Mouse (Mus musculus) heart, adult 2 months (tissue): ENCODE data around the gene Tjap1. TPM values are rescaled to one million over a fixed set of nuclear protein-coding genes. Genes with fewer than 3 reads are reported as not detected.

Experiments
- DNase-seq, 2 experiments: peaks; one replicate each; pipeline ENCODE4 v3.0.0; 2021
- H3K27ac ChIP-seq: fragments of 200-600 bp; 2 replicates; pipeline ENCODE4 v1.8.1; 2022
- H3K27me3 ChIP-seq: fragments of 200-500 bp; 2 replicates; pipeline ENCODE4 v1.6.1; 2012; ENCODE audit warnings: mild to moderate bottlenecking, low read length, inconsistent platforms, mixed read lengths; ENCODE audit not compliant: control insufficient read depth, insufficient read depth
- H3K36me3 ChIP-seq: fragments of 200-500 bp; 2 replicates; pipeline ENCODE4 v1.6.1; 2012; ENCODE audit warnings: low read length, inconsistent platforms; ENCODE audit not compliant: control insufficient read depth, insufficient read depth
- H3K4me1 ChIP-seq: fragments of 200-500 bp; 2 replicates; pipeline ENCODE4 v1.6.1; 2011; ENCODE audit warnings: low read length; ENCODE audit not compliant: control insufficient read depth, insufficient read depth
- H3K4me3 ChIP-seq: fragments of 200-600 bp; 2 replicates; pipeline ENCODE4 v1.8.1; 2022
- H3K79me2 ChIP-seq: fragments of 200-500 bp; replicated peaks from 2 replicates; pipeline ENCODE4 v1.6.1; 2012; ENCODE audit warnings: mild to moderate bottlenecking, inconsistent platforms, low read length, moderate library complexity, mixed read lengths; ENCODE audit not compliant: control insufficient read depth, insufficient read depth
- H3K9ac ChIP-seq: fragments of 200-500 bp; 2 replicates; pipeline ENCODE4 v1.6.1; 2012; ENCODE audit warnings: low read depth, mild to moderate bottlenecking, control low read depth, inconsistent platforms, low read length, mixed read lengths
- CTCF ChIP-seq: fragments of 200-600 bp; IDR thresholded peaks from 2 replicates; pipeline ENCODE4 v1.8.1; 2022; ENCODE audit warnings: antibody characterized with exemption, mild to moderate bottlenecking, moderate library complexity
- EP300 ChIP-seq: fragments of 200-500 bp; IDR thresholded peaks from 2 replicates; pipeline ENCODE4 v1.6.1; 2011; ENCODE audit warnings: low read depth, low read length, control low read depth; ENCODE audit not compliant: insufficient read depth
- POLR2A ChIP-seq: fragments of 200-500 bp; IDR thresholded peaks from 2 replicates; pipeline ENCODE4 v1.6.1; 2011; ENCODE audit warnings: mild to moderate bottlenecking, low read depth, low read length, control low read depth; ENCODE audit not compliant: insufficient read depth
- WGBS: fragments of 180-500 bp; shearing (Covaris S2); methylation state at CpG from one replicate; pipeline ENCODE4 v1.1.7; 2018; 5-methylcytosine and 5-hydroxymethylcytosine counted together
- intact Hi-C: fragments of 180-260 bp; cut with DNase I; formaldehyde crosslinking; loops from one replicate; pipeline ENCODE4 v1.15.1; 2025
- long read RNA-seq: library from polyadenylated mRNA; stranded (forward); transcript quantifications from one replicate; pipeline ENCODE4 v2.0.0, GENCODE M21; 2021
- polyA plus RNA-seq: library from polyadenylated mRNA; depleted of rRNA; stranded (reverse); fragments of >200 nt; gene quantifications from 2 replicates; pipeline ENCODE4 v1.2.3, GENCODE M21; 2012; rRNA removed
- total RNA-seq, 2 experiments: library from RNA; stranded (reverse); gene quantifications; 2 replicates each; pipeline ENCODE4 v1.2.3; 2021

The Tjap1 gene
- 10 to 100 TPM; 28.3 to 34.7 TPM for total RNA-seq
- polyA plus RNA-seq = 35.8 and 39.1 TPM in 2 replicates
- long read RNA-seq, transcript Tjap1-201 (10 exons, 2,426 nt) = major isoform, 7 of 35 reads
- long read RNA-seq, partial matches to known transcripts = 2 of 35 reads
- long read RNA-seq, other reads (novel, unspliced or antisense) = 22 of 35 reads

- under 1% methylated on average over 37 of the region's 37 CpGs for WGBS
- H3K27ac ChIP-seq = peak within 1 kb of the TSS; percentile 70
- peak; percentile 89 to 91 for DNase-seq
- H3K27me3 ChIP-seq = no peaks in the 10 kb centered on the region
- H3K4me1 ChIP-seq = peaks cover 9% of the 10 kb centered on the region
- TF ChIP-seq CTCF (no peak), POLR2A (peak; percentile 79), EP300 (0 out of 2 replicates have a peak, but pooled peaks have one; percentile 17)
- H3K36me3 ChIP-seq = peaks cover 2% of the 10 kb centered on the region
- H3K4me3 ChIP-seq = peak within 1 kb of the TSS; percentile 59
- H3K79me2 ChIP-seq = peaks cover 2% of the 10 kb centered on the region; the same call in 1 of the 2 replicates
- intact Hi-C loops = no loop called here
- peak within 1 kb of the TSS; percentile 83 for H3K9ac ChIP-seq
Measured at GRCm38 (mm10) chr17:46282483-46283123, at the start of gene Tjap1. Tjap1 (minus strand) TSS chr17:46283026.

GRCm38 (mm10) chr17:46328723-46329122 is 45.9 kb upstream of the Tjap1 start:
- no peak for DNase-seq
- intact Hi-C loops = loop anchor here (2.0 to 10.0 kb wide), 2 partner anchors 54 to 376 kb away; partner anchors contain the start of genes Ppp2r5d and Zfp318
- 76% methylated on average over 6 of the region's 6 CpGs for WGBS
- TF ChIP-seq CTCF (no peak), POLR2A (no peak), EP300 (no peak)
- H3K4me3 ChIP-seq = no peak overlapping the region
- H3K9ac ChIP-seq = no peak overlapping the region
- no peaks in the 10 kb centered on the region for H3K36me3 ChIP-seq
- no peaks in the 10 kb centered on the region for H3K79me2 ChIP-seq
- H3K4me1 ChIP-seq = no peaks in the 10 kb centered on the region
- no peaks in the 10 kb centered on the region for H3K27me3 ChIP-seq
- H3K27ac ChIP-seq = peak overlapping the region; percentile 90

GRCm38 (mm10) chr17:46327906-46328534 is 45.2 kb upstream of the Tjap1 start, which contains the start of gene Abcc10:
Abcc10 (minus strand) TSS chr17:46328352.
- Histone ChIP-seq H3K36me3 (no peaks in the 10 kb centered on the region), H3K9ac (peak within 1 kb of the TSS; percentile 95), H3K79me2 (no peaks in the 10 kb centered on the region), H3K27ac (peak within 1 kb of the TSS; percentile 90), H3K4me3 (peak within 1 kb of the TSS; percentile 83), H3K4me1 (no peaks in the 10 kb centered on the region), H3K27me3 (no peaks in the 10 kb centered on the region)
- DNase-seq = peak; percentile 97 to 98
- TF ChIP-seq CTCF = peak; percentile 60
- TF ChIP-seq EP300 = peak; percentile 30; the same call in 1 of the 2 replicates
- TF ChIP-seq POLR2A = peak; percentile 94
- intact Hi-C loops = loop anchor here (2.0 to 10.0 kb wide), 2 partner anchors 55 to 377 kb away; partner anchors contain the start of genes Ppp2r5d and Zfp318
- 1% methylated on average over 40 of the region's 40 CpGs for WGBS

- Histone ChIP-seq H3K27ac (peak overlapping the region; percentile 90), H3K4me1 (no peaks in the 10 kb centered on the region), H3K9ac (peak overlapping the region; percentile 95), H3K36me3 (no peaks in the 10 kb centered on the region), H3K4me3 (peak overlapping the region; percentile 83), H3K79me2 (no peaks in the 10 kb centered on the region), H3K27me3 (no peaks in the 10 kb centered on the region)
- 4% methylated on average over 27 of the region's 27 CpGs for WGBS
- DNase-seq = no peak
- TF ChIP-seq EP300 (no peak), CTCF (no peak), POLR2A (no peak)
- intact Hi-C loops = loop anchor here (10.0 kb wide), 1 partner anchor 377 kb away; the partner anchor contains the start of gene Ppp2r5d
Measured at GRCm38 (mm10) chr17:46327413-46327905, 44.6 kb upstream of the Tjap1 start.

- 83% methylated on average over 14 of the region's 14 CpGs for WGBS
- H3K27ac ChIP-seq = no peak overlapping the region
- H3K79me2 ChIP-seq = no peaks in the 10 kb centered on the region
- DNase-seq = peak in 1 of 2 experiments; percentile 14
- H3K4me3 ChIP-seq = no peak overlapping the region
- TF ChIP-seq EP300 (no peak), POLR2A (no peak), CTCF (no peak)
- no peaks in the 10 kb centered on the region for H3K27me3 ChIP-seq
- intact Hi-C loops = loop anchor here (10.0 kb wide), 1 partner anchor 383 kb away; the partner anchor contains the start of gene Ppp2r5d
- H3K4me1 ChIP-seq = no peaks in the 10 kb centered on the region
- no peaks in the 10 kb centered on the region for H3K36me3 ChIP-seq
- no peak overlapping the region for H3K9ac ChIP-seq
Measured at GRCm38 (mm10) chr17:46322046-46322823, 39.4 kb upstream of the Tjap1 start.
